Mouse (Mus musculus) adipocyte (in vitro differentiated cells): Measurements from ENCODE around the gene Kmt5a.
"Not testable (repeated sequence)": the region's sequence is repeated elsewhere in the genome, so short reads cannot be mapped to it uniquely, and the experiment has no call there.

Experiments
- DNase-seq: peaks from one replicate; pipeline ENCODE4 v3.0.0-alpha.2; 2016; ENCODE audit warnings: low spot score

Kmt5a gene

DNA sequence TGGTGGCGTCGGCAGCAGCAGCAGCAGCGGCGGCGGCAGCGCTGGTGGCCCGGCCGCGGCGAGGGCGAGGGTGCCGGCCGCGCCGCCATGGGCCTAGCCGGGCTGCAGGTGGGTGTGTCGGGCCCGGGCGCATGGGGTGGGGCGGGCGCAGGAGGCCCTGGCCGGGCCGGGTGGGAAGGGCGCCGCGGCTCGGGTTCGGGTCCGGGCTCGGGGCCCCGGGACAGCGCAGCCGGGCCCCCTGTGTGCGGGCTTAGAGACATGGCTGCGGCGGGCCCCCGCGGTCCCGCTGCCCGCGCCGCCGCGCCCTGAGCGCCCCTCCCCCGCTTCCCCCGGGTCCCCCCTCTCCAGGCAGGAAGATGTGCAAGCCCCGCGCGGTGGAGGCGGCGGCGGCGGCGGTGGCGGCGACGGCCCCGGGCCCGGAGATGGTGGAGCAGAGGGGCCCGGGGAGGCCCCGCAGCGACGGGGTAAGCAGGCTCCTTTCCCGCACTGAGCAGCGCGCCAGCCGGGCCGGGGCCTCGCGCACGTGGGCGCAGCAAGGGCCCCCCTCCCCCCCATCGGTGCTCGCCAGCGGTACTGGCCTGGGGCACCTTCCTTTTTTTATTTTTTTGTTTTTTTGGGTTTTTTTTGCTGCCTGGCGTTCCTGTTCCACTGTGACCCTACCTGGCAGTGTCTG, 6.0 kb downstream of the Kmt5a start:
- DNase-seq, result no peak

DNA sequence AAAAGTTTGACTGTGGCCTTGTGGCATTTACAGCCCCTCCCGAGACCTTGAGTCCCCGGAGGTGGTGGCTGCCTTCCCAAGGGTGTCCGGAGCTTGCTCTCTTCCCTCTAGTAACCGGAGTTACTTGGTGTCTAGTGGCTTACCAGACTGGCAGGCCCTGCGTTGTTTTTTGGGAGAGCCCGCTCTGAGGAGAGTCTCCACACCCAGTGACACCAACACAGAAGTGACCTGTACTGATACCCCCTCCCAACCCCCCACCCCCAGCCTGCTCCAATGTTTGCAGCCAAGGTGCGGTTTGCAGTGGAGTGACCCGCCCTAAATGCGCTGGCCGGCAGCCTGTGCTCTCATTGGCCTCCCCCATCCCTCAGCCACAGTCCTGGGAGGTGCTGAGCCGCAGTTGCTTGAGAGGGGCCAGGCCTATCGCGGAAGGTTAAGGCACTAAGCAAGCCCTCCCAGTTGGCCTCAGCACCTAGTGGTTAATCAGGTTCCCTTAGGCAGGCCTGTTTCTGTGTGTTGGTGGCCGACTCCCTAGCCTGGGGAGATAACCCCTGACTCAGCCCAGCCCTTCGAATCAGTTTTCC, 6.7 kb downstream of the Kmt5a start:
- DNase-seq, result peak; percentile 76

DNA sequence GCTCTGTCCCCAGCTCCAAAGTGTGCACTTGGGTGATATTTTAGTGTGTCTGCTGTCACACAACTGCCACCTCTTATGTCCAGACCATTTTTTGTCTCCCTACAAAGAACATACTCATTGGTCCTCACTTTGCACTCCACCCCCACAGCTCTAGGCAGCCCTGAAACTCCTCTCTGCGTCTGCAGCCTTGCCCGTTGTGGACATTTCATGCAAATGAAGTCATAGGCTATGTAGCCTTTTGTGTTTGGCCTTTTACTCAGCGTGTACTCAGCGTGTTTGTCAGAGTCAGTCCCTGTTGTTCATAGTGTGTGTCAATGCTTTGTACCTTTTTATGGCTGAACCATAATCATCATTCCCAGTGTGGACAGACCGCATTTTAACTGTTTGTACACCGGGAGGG, 9.8 kb downstream of the Kmt5a start:
- DNase-seq, result no peak

DNA sequence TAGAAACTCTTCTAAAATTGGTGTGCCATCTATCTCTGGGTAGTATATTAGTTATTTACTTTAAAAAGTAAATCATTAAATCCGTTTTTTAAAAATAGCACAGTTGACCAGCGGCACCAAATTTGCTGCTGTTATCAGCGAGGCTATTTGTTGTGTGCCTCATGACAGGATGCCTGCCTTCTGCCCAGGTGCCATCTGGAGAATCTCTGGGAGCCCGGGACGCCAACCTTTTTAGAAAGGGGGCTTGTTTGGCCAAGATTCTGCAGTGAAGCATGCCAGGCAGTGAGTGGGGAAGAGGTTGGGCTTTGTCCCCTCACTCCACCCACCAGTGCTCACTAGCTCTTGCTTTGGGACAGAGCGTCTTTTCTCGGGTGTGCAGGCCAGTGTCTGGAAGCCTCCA, 10.3 kb downstream of the Kmt5a start:
- DNase-seq, result no peak

DNA sequence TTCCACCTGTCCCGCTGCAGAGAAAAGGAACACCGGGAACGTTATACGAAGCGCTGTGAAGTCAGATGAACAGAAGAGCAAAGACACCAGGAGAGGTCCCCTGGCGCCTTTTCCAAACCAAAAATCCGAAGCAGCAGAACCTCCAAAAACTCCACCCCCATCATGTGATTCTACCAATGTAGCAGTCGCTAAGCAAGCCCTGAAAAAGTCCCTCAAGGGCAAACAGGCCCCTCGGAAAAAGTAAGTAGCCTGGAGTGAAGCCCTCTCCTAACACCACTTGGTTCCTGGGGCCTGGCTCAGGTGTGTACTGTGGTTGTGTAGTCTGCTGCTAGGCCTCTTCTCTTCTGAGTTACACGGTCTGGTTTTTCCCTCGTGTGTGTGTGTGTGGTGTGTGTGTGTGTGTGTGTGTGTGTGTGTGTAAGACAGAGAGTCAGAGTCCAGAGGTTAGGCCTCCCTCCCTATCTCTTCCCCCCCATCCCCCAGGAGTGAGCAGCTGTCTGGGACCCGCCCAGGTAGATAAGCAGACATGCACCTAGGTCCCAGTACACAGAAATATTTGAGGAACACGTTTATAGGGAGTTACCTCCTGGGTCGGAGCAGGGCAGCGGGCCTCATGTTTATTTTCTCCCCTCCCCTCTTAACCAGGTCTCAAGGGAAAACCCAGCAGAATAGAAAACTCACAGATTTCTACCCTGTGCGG, 11.1 kb downstream of the Kmt5a start:
- DNase-seq, result no peak

DNA sequence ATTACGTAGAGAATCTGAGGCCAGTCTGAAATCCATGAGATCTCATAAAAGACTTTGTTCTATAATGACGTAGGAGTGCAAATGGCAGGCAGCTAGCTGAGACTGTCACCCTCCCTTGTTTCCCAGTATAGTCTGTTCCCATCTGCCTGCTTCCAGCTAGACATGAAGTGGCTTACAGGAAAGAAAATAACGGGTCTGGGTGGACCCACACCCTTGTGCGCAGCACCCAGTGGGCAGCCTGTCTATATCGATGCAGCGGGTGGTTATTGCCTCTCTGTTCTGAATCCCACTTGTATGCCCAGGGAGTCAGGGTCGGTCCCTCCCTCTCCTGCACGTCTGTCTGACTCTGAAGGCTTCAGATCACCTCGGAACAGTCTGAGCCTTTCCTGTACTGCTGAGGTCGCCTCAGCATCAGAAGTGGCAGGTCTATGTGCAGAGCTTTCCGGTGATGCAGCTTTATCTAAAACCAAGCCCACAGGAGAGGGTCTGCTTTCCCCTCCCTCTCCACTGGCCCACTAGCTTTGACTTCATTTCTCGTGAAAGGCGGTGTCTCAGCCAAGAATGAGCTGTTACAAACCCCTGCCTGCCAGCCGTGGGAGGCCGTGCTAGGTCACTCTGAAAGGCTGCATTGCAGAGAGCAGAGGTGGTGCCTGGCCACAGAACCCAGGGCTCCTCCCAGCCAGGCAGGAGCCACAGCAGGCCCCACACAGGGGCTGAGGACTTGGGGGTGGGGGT, 12.9 kb downstream of the Kmt5a start:
- DNase-seq, result no peak

DNA sequence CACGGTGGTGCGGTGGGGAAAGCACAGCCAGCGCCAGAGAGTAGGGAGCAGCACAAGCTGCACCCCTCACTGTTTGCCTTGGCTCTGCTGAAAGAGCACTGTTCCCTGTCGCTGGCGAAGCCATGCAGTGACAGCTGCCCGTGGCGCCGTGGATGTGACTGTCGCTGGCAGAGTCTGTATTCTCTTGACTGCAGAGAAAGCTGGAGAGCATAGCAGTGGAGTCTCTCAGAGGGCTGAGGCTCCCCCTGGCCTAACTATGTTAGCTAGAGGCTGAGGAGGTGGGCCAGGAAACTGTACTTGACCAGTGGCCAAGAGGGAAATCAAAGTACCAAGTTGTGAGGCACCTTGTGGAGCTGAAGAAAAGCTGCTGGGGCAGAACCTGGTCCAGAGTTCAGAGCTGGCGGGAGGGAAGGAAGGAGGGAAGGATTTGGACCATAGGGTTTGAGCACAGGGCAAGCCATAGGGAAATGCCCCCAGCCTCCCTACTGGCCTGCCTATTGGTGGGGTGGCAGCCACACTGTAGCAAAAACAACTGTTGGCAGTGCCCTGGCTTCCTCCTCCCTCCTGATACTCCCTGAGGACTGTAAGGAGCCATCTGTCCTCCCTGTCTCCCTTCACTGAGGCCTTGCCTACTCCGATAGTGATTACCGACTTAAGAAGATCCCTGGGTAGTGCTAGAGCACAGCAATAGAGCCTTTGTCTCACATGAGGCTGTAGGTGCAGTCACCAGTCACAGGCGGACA, 13.8 kb downstream of the Kmt5a start:
- no peak for DNase-seq

DNA sequence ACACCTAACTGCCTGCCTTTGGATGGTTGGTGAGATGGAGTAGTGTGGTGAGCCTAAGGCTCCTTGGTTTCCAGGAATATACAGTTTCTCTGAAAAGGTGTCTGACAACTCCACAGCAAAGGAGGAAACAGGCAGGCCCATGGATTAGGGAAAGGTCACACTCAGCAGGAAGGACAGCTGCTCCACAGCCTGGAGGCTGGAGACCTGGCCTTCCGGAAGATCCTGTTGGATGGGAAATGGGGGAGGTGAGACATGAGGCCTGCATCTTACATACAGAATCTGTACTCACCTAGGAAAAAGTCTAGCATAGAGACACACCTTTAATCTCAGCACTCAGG, 14.3 kb downstream of the Kmt5a start:
- DNase-seq, result no peak

DNA sequence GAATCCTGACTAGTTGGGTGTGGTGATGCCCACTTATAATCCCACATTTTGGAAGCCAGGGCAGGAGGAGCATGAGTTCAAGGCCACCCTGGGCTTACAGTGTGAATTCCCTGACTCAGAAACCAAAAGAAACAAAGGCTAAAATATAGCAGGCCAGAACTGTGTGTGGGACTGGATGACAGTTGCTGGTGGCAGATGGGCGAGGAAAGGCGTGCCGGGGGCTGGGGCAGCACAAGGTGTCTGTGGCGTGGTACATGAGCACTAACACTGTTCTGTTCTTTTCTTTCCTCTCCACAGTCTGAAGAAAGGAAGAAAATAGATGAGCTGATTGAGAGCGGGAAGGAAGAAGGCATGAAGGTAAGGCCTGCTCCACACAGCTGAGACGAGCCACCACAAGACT, 17.0 kb downstream of the Kmt5a start:
- DNase-seq, result no peak

DNA sequence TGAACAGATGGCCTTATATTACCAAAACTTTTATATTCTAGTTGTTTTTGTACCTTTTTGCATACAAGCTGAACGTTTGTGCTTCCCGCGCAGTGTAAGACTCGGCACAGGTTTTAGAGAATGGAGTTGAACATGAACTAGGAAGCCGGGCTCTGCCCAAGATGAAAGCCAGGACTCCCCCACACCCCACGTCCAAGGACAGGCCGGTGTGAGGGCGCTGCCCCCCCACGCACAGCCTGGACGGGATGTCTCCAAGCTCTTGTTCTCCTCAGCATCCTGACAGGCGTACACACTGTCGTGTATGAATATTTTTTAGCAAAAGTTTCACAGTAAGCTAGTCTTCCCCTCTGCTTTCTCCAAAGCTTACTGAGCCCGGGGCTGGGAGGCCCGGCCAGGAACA, 21.2 kb downstream of the Kmt5a start:
- not testable (repeated sequence) for DNase-seq

DNA sequence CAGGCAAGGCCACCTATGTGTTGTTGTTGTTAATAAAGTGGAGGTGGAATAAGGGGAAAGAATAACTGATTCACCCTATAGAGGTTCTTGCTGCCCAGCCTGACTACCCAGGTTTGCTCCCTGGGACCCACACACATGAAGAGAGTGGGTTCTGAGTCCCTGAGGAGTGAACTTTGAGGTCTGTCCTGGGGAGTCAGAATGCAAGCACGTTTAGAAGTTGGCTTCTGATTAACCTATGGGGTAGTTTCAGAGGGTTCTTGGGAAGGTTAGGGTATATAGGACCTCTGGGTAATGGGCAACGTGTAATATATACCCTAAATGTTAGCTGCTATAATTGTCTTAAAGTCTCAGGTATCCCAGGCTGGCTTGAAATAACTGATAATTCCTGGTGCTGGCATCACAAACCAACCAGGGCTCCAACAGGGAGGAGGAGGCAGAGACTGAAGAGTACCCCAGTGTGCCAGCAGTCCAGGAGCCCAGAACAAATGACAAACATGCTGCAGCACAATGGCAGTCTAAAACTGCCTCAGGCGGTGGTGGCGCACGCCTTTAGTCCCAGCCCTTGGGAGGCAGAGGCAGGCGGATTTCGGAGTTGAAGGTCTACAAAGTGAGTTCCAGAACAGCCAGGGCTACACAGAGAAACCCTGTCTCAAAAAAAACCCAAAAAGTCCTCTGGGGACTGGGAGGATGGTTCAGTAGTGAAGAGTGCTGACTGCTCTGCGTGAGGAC, 22.7 kb downstream of the Kmt5a start:
- no peak for DNase-seq

DNA sequence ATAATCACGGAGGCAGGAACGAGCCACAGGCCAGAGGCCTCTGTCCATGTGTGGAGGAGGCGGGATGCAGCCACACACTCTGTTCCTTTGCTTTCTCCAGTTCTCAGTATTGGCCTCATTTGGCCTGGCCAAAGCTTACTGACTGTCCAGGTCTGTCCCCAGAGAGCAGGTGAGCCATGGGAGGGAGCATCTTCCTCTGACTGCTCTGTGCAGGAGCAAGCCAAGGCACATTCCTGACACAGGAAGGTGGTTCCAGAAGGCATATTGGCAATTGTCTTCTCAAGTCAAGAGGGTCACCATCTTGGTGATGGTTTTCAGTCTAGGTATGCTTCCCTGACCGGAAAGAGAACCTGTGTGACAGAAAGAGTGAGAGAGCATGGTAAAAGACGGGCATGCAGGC, 23.7 kb downstream of the Kmt5a start:
- DNase-seq, result no peak

DNA sequence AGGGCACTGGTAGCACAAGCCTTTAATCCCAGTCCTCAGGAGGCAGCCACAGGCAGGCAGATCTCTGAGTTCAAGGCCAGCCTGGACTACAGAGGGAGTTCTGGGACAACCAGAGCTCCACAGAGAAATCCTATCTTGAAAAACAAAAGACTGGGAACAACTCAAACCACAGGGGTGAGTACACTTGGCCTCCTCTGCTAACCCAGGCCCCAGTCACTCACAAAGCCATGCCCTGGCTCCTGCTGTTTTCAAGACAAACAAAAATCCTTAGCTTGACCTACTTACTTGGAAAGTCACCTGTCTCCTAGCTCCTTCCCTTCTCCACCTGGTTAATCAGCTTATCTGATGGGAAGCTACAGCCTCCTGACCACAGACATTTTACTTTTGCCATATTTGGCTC, 25.2 kb downstream of the Kmt5a start:
- peak; percentile 66 for DNase-seq

DNA sequence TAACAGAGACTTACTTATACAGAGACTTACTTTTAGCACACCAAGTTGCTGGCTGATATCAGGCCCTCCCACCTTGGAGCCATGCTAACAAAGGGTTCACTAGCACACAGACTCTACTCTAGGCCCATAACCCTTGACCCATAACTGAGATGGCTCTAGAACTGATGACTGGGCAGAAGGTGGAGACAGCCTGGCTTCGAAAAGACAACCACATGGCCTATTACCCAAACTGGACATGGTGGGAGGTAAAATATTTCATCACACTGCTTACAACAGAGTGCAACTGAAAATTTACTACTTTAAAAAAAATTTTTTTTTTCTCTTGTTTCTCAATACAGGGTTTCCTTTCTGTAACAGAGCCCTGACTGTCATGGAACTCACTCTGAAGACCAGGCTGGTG, 28.0 kb downstream of the Kmt5a start:
- DNase-seq, result peak; percentile 92

DNA sequence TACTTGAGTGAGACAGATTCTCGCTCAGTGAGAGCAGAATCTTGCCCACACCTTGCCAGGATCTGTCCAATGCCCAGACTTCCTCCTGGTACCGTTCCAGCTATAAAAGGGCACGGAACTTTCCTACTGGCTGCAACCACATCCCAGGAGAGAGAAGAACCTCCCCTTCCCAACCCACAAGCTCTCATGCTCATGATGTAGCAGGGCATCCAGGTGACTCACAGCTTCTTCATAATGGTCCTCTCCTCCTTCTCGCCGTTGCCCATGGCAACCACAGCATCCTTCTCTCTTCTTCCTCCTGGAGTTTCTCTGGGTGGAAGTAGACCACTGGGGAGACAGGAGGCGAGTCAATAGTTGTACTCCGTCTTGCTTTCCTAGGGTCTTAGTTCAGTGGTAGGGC, 28.6 kb downstream of the Kmt5a start:
- no peak for DNase-seq

DNA sequence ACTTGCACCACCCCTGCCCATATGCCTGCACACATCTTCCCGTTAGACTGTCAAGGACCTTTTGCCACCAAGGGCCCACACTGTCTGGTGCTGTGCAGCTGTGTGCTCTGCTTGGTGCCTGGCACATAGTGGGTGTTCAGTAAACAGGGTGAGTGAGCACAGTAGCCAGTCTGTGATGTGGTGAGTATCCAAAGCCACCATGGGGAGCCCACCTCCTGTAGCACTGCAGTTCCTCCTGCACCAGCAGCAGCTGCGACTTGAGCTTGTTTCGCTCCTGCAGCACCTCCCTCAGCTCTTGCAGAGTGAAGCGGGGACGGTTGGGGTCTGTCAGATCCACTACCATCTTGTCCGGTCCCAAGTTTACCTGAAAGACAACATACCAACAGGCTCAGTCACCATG, 29.8 kb downstream of the Kmt5a start:
- DNase-seq, result no peak

DNA sequence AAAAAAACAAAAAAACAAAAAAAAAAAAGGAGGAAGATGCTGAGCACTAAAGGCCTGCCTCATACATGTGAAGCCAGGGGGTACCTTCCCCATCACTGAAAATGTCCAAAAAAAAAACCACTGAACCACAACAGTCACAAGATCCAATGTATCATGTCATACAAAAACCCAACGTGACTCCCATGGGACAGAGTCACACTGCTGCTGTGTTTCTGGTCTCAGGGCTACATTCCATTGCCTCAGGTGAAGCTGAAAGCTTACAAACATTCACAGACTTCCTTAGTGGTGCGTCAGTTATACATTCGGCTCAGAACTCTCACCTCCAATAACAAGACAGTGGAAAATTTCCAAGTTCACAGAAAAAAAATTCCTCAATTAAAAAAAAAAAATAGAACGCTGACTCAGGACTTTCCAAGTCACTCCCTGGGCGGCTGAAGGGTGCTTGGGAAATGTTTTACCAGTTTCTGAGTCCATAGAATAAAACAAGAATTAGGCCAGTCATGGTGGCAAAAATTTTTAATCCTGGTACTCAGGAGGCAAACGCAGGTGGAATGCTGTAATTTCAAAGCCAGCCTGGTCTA, 31.0 kb downstream of the Kmt5a start:
- peak; percentile 64 for DNase-seq

DNA sequence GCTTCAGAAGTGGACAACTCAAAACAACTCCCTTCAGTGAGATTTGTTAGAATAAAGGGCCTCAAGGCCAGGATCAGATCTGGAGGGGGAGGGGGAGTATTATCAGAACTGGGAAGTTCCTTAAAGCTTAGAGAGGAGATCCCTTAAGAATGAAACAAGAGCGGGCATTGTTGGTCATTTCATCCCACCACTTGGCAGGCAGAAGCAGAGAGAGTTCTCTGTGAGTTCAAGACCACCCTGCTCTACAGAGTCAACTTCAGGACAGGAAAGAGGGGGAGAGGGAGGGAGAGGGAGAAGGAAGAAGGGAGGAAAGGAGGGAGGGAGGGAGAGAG, 39.1 kb downstream of the Kmt5a start:
- no peak for DNase-seq

DNA sequence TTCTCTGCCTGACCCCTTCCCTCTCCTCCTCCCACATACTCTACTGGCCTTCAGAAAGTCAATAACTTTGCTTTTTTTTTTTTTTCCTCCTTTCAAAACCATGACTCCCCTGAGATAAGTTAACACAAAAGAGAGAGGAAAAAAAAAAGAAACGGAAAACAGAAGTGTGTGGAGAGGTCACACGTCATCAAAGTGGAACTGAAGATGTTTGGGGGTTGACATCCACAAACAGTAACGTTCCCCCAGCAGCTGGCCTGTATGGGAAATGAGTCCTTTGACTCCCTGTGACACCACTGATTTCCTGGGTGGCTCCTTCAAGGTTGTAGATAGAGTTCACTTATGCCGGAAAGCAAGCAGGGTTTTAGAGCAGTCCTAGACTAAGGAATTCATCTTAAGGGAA, 40.4 kb downstream of the Kmt5a start:
- no peak for DNase-seq

DNA sequence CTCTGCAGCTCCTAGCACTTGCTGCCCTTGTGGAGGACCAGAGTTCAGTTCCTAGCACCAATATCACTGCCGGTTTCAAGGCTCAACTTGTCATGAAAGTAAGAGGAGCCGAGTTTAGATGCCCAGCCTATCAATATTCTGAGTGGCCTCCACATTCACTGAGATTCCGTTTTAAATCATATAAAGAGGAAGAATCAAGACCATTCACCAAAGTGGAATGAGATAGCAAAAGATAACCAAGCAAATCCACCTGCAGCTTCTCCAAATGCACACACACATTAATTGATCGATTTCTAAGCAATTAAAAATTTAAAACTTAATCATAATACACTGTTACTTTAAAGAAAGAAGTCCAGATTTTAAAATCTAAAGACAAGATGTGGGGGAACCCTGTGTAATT, 42.0 kb downstream of the Kmt5a start:
- DNase-seq, result no peak

DNA sequence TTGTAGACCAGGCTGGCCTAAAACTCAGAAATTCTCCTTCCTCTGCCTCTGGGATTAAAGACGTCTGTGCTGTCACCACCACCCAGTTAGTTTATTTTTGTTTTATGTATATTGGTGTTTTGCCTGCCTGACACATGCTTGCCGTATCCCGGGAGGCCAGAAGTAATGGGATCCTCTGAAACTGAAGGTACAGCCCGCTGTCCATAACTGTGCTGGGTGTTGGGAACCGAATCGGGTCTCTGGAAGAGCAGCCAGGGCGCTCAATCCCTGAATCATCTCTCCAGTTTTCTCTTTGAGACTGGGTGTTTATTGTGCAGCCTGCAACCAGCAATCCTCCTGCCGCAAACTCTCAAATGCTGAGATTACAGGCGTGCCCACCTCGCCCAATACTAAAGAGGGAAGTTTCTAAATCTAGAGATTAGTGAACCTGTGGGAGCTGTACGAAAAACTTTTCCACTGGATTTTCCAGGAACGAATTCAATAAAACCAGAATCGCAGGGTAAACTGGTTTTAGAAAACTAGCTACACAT, 42.8 kb downstream of the Kmt5a start:
- no peak for DNase-seq
